Mouse (Mus musculus) lung, adult 2 months (tissue): ENCODE measurements at regions not wholly inside any gene's neighbourhood (a gene's known extent, or its start where the extent isn't known, plus 50 kb on each side); places are given as distances from the start of the nearest gene placed in this dataset.

Source experiments
- CTCF ChIP-seq: fragments of 200-500 bp; IDR thresholded peaks from 2 replicates; pipeline ENCODE4 v1.5.1; 2011; ENCODE audit warnings: mild to moderate bottlenecking, low read length, control low read depth; ENCODE audit not compliant: insufficient read depth
- POLR2A ChIP-seq: fragments of 200-500 bp; IDR thresholded peaks from 2 replicates; pipeline ENCODE4 v1.6.1; 2011; ENCODE audit warnings: low read depth, mild to moderate bottlenecking, control low read depth, low read length, borderline replicate concordance; ENCODE audit errors: extremely low read depth

GRCm38 (mm10) chr2:27599769-27600167, 76.5 kb upstream of the Rxra start:
- TF ChIP-seq CTCF (no peak), POLR2A (no peak)
